Mouse (Mus musculus) lung, embryonic 15.5 days (tissue): Measurements from ENCODE around the gene Tsnax. TPM values are rescaled to one million over a fixed set of nuclear protein-coding genes. Genes with fewer than 3 reads are reported as not detected.

ENCODE experiments used
- ATAC-seq: fragments of 200-750 bp; cut with Nextera tagmentation; 2 replicates; pipeline ENCODE4 v1.8.0; 2017; ENCODE audit warnings: moderate number of reproducible peaks, borderline replicate concordance; ENCODE audit not compliant: low FRiP score, low TSS enrichment; ENCODE audit errors: extremely low read depth
- H3K27ac ChIP-seq: fragments of 300-500 bp; sonication (generic); 2 replicates; pipeline ENCODE4 v1.5.1; 2015; ENCODE audit warnings: moderate library complexity, mild to moderate bottlenecking, inconsistent platforms
- H3K27me3 ChIP-seq: fragments of 300-500 bp; sonication (generic); 2 replicates; pipeline ENCODE4 v1.6.1; 2015; ENCODE audit warnings: inconsistent platforms
- H3K36me3 ChIP-seq: fragments of 300-500 bp; sonication (generic); 2 replicates; pipeline ENCODE4 v1.6.1; 2015; ENCODE audit warnings: inconsistent platforms
- H3K4me1 ChIP-seq: fragments of 300-500 bp; sonication (generic); 2 replicates; pipeline ENCODE4 v1.6.1; 2015; ENCODE audit warnings: inconsistent platforms
- H3K4me2 ChIP-seq: fragments of 300-500 bp; sonication (generic); 2 replicates; pipeline ENCODE4 v1.6.1; 2015; ENCODE audit warnings: inconsistent platforms, mild to moderate bottlenecking, moderate library complexity
- H3K4me3 ChIP-seq: fragments of 300-500 bp; sonication (generic); 2 replicates; pipeline ENCODE4 v1.5.1; 2015; ENCODE audit warnings: mild to moderate bottlenecking, inconsistent platforms
- H3K9ac ChIP-seq: fragments of 300-500 bp; sonication (generic); 2 replicates; pipeline ENCODE4 v1.6.1; 2015; ENCODE audit warnings: inconsistent platforms
- H3K9me3 ChIP-seq: fragments of 300-500 bp; sonication (generic); 2 replicates; pipeline ENCODE4 v1.6.1; 2016; ENCODE audit warnings: inconsistent platforms
- WGBS: fragments of 180-500 bp; shearing (Covaris S2); methylation state at CpG from one replicate; pipeline ENCODE4 v1.1.7; 2015; 5-methylcytosine and 5-hydroxymethylcytosine counted together
- polyA plus RNA-seq: library from polyadenylated mRNA; unstranded; fragments of >200 nt; fragmentation: Nextera tagmentation; extraction: Ambion mirVana; gene quantifications from 2 replicates; pipeline ENCODE4 v1.2.1, GENCODE M21; 2015

Tsnax gene
- polyA plus RNA-seq: 118 and 123 TPM in 2 replicates

DNA sequence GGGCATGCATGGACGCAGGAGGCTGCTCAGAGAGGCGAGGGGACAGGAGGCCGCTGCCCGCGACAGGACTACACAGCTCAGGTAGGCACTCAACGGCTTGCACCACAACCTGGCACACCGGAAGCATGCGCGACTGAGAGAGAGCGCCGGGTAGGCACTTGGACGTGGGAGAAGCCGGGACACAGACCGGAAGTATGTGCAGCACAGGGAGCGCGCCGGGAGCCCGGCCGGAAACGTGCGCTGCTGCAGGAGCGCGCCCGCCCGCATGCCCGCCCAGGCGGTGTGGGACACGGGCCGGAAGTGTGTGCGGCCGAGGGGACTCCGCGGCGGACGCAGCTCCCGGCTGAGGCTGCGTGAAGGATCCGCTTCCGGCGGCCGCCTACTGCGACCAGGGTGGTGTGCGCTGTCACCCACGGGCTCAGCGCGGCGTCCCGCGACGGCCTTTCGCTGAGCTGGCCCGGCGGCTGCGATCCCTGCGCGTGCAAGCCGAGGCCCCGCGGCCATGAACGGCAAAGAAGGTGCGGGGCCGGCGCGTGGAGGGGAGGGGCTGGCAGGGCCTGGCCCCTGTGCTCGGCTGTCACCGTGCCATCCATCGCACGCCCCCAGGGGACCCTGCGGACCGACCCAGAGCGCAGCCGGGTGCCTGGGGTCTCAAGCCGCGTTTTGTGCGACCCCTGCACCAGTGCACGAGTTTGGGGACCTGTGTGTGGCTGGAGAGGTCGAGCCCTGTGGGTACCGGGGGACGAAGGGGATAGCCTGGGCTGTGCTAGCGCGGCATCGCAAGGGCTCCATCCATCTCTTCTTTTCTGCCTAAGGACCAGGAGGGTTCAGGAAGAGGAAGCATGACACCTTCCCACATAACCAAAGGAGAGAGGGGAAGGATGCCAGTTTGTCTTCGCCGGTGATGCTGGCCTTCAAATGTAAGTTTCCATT, at the start of gene Tsnax:
Tsnax (plus strand) TSS at position 303 of the 933 bp plus-strand sequence.
- no peaks in the 10 kb centered on the region for H3K4me1 ChIP-seq
- H3K27ac ChIP-seq: peak within 1 kb of the TSS; percentile 77
- H3K27me3 ChIP-seq: no peaks in the 10 kb centered on the region
- H3K36me3 ChIP-seq: peaks cover 28% of the 10 kb centered on the region
- peak within 1 kb of the TSS; percentile 82 for H3K4me2 ChIP-seq
- WGBS: 6% methylated on average over 60 of the region's 84 CpGs
- peak within 1 kb of the TSS; percentile 85 for H3K9ac ChIP-seq
- peak within 1 kb of the TSS; percentile 71 for H3K4me3 ChIP-seq
- no peaks in the 10 kb centered on the region for H3K9me3 ChIP-seq
- ATAC-seq: peak; percentile 99

DNA sequence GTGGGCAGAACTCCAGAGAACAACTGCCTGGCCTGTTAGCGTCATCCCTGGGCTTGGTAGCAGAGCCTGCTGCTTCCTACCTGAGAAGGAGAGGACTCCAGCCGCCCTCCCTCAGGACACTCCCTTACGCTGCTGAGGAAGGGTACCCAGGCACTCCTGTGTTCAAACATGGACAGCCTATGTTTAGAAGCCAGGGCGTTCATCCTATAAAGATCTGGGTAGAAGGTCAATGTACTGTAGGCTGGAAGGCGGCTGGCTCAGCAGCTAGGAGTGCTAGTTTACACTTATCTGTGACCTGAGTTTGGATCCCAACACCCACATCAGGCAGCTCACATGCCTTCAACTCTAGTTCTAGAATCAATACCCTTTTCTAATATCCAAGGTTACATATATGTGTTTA, 49.6 kb upstream of the Tsnax start:
- Histone ChIP-seq H3K4me1 (peaks cover 24% of the 10 kb centered on the region), H3K36me3 (no peaks in the 10 kb centered on the region), H3K27ac (no peak overlapping the region), H3K9ac (no peak overlapping the region), H3K9me3 (no peaks in the 10 kb centered on the region), H3K27me3 (no peaks in the 10 kb centered on the region), H3K4me2 (no peak overlapping the region), H3K4me3 (no peak overlapping the region)
- ATAC-seq: no peak
- WGBS: 83% methylated on average over 5 of the region's 5 CpGs

DNA sequence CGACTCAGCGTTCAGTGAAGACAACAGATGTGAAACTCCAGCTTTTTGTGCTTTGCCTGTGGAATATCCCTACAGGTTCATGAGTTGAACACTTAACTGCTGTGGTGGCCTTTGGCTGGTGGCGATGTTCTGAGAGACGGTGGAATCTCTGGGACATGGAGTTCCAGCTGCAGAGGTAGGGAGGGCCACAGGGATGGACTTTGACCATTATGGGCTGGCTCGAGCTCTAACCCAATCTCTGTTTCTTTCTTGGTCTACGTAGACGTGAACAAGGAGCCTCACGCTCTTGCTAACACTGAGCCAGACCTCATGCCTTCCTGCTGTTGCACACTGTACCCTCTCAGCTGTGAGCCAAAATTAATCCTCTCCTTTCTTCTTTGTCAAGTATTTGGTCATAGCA, 47.8 kb upstream of the Tsnax start:
- WGBS: 85% methylated on average over 8 of the region's 8 CpGs
- H3K4me1 ChIP-seq: peaks cover 15% of the 10 kb centered on the region
- no peaks in the 10 kb centered on the region for H3K36me3 ChIP-seq
- H3K9me3 ChIP-seq: no peaks in the 10 kb centered on the region
- no peak overlapping the region for H3K27ac ChIP-seq
- no peak overlapping the region for H3K4me3 ChIP-seq
- H3K4me2 ChIP-seq: no peak overlapping the region
- no peaks in the 10 kb centered on the region for H3K27me3 ChIP-seq
- no peak overlapping the region for H3K9ac ChIP-seq
- no peak for ATAC-seq

DNA sequence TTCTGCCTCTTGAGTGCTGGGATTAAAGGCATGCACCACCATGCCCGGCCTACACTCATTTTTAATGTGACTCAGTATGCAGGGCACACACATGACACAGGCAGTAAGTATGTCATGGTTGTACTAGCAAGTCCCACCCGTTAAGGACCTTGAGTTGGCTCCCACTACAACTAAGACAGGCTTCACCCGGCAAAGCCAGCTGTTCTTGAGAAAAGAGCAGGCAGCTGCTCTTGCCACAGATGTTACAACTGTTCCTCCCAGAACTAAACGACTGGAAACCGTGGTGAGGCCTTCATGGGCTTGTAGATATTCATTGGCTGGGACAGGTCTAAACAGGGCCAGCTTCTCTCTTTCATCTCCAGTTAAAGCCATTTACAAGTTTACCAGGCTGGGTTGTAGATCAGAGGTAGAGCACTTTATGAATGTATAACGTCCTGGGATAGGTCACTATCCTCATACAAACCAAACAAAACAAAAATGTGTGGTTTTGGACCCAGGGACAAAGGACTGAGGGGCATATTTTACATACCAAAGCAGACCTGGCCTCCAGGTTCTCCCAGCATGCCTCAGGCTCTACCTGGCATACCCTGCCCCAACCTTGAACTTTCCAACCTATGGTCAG, 42.4 kb upstream of the Tsnax start:
- WGBS: 67% methylated on average over 6 of the region's 6 CpGs
- ATAC-seq: no peak
- Histone ChIP-seq H3K27me3 (no peaks in the 10 kb centered on the region), H3K9me3 (no peaks in the 10 kb centered on the region), H3K4me3 (no peak overlapping the region), H3K4me2 (no peak overlapping the region), H3K4me1 (no peaks in the 10 kb centered on the region), H3K36me3 (no peaks in the 10 kb centered on the region), H3K9ac (no peak overlapping the region), H3K27ac (no peak overlapping the region)

DNA sequence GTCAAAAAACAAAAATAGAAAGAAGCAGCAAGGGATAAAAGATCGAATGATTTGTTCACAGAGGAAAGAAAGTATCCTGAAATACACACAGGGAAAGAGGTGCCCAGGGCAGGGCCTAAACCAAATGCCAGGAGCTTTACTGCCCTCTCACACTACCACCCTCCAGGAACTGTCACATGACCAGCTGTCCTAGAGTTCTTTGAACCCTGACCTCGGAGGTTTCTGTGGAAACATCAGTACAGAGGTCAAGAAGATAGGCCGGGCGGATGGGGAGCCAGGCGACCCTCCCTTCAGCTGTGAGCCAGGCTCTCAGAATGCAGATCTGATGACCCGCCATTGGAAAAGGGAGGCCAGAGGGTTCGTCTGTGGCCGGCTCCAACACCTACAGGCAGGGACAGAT, 39.6 kb upstream of the Tsnax start:
- no peaks in the 10 kb centered on the region for H3K4me1 ChIP-seq
- H3K4me2 ChIP-seq: no peak overlapping the region
- H3K9ac ChIP-seq: no peak overlapping the region
- no peak overlapping the region for H3K4me3 ChIP-seq
- H3K27ac ChIP-seq: no peak overlapping the region
- no peaks in the 10 kb centered on the region for H3K9me3 ChIP-seq
- no peaks in the 10 kb centered on the region for H3K36me3 ChIP-seq
- ATAC-seq: no peak
- no peaks in the 10 kb centered on the region for H3K27me3 ChIP-seq
- 59% methylated on average over 8 of the region's 8 CpGs for WGBS

DNA sequence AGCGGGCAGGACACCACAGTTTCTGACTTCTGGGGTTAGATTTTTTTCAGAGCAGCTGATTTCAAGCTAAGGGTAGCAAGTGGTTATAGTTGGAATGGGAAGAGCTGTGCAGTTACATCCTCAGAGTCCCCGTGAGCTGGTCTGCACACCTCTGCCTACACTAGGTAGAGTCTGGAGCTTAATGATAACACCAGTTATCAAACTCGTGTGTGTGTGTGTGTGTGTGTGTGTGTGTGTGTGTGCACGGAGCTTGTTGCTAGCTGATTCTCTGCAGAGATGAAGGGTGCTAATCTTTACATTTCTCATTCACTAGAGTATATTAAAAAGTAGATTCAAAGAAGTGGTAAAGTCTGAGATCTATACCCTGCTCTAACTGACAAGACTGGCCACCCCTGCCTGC, 38.5 kb upstream of the Tsnax start:
- no peaks in the 10 kb centered on the region for H3K36me3 ChIP-seq
- 62% methylated on average over 4 of the region's 4 CpGs for WGBS
- no peaks in the 10 kb centered on the region for H3K9me3 ChIP-seq
- no peaks in the 10 kb centered on the region for H3K27me3 ChIP-seq
- H3K4me3 ChIP-seq: no peak overlapping the region
- no peaks in the 10 kb centered on the region for H3K4me1 ChIP-seq
- no peak overlapping the region for H3K27ac ChIP-seq
- no peak overlapping the region for H3K9ac ChIP-seq
- no peak overlapping the region for H3K4me2 ChIP-seq
- no peak for ATAC-seq

DNA sequence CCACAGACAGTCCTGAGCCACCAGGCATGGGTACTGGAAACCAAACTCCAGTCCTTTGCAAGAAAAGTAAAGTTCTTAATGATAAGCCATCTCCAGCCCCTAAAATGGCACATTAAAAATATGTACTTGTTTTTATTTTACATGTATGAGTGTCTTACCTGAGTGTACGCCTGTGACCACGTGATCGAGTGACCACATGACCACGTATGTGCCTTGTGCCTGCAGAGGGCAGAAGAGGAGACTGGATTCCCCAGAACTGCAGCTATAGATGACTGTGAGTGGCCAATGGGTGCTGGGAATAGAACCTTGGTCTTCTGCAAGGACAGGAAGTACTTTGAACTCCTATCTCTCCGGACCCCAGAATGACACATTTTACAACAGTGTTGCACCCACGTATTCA, 36.6 kb upstream of the Tsnax start:
- no peak for ATAC-seq
- no peak overlapping the region for H3K27ac ChIP-seq
- H3K4me3 ChIP-seq: no peak overlapping the region
- H3K4me2 ChIP-seq: no peak overlapping the region
- no peaks in the 10 kb centered on the region for H3K9me3 ChIP-seq
- no peak overlapping the region for H3K9ac ChIP-seq
- H3K36me3 ChIP-seq: no peaks in the 10 kb centered on the region
- H3K27me3 ChIP-seq: no peaks in the 10 kb centered on the region
- 86% methylated on average over 6 of the region's 6 CpGs for WGBS
- H3K4me1 ChIP-seq: no peaks in the 10 kb centered on the region

DNA sequence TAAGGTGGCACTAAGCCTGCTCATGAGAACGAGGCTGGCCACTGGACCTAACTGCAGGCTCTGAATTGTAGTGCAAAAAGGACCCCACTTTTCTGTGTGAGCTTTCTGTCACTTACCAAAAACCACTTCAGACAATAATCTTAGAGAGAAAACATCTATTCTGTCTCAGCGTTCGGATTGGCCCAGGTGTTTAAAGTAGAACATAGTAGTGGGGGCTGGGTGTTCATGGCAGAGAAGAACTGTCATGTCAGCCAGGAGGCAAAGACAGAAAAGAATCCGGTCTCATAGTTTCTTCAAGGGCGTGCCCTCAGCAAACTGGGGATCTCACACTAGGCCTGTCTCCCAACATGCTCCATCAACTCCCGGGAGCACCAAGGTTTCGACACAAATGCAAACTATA, 34.8 kb upstream of the Tsnax start:
- no peaks in the 10 kb centered on the region for H3K4me1 ChIP-seq
- H3K4me2 ChIP-seq: no peak overlapping the region
- no peak overlapping the region for H3K9ac ChIP-seq
- H3K36me3 ChIP-seq: no peaks in the 10 kb centered on the region
- H3K9me3 ChIP-seq: no peaks in the 10 kb centered on the region
- no peak overlapping the region for H3K27ac ChIP-seq
- H3K27me3 ChIP-seq: no peaks in the 10 kb centered on the region
- no peak overlapping the region for H3K4me3 ChIP-seq
- no peak for ATAC-seq
- 71% methylated on average over 7 of the region's 7 CpGs for WGBS

DNA sequence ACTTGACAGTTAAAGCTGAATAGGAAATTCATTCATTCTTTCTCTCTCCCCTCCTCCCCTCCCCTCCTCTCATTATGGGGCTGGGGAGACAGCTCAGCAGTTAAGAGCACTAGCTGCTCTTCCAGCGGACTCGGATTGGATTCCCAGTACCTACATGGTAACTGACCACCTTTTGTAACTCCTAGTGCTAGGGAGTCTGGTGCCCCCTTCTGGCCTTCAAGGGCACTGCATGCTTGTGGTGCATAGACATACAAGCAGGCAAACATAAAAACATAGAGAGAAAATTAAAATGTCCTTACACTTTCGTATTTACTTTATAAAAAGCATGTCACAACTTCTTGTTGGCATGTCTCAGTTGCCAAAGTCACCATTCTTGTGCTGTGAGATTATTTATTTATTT, 32.8 kb upstream of the Tsnax start:
- Histone ChIP-seq H3K27ac (no peak overlapping the region), H3K4me1 (no peaks in the 10 kb centered on the region), H3K9me3 (no peaks in the 10 kb centered on the region), H3K27me3 (no peaks in the 10 kb centered on the region), H3K9ac (no peak overlapping the region), H3K4me2 (no peak overlapping the region), H3K4me3 (no peak overlapping the region), H3K36me3 (no peaks in the 10 kb centered on the region)
- 94% methylated on average over 3 of the region's 3 CpGs for WGBS
- ATAC-seq: no peak

DNA sequence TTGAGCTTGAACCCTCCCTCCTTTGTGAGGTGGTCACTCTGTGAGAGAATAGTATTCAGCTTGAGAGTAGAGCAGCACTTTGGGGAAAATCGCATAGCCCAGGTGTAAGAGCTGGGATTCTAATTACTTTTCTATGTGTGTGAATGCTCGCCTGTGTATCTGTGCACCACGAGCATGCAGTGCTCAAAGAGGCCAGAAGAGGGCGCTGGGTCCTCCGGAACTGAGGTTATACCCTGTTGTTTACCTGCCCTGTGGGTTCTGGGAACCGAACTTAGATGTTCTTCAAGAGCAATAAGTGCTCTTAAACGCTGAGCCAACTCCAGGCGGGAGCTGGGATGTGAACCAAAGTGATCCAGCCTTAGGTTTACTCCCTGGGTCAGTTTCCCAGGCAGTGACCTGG, 32.0 kb upstream of the Tsnax start:
- Histone ChIP-seq H3K27me3 (no peaks in the 10 kb centered on the region), H3K9ac (no peak overlapping the region), H3K36me3 (no peaks in the 10 kb centered on the region), H3K9me3 (no peaks in the 10 kb centered on the region), H3K4me2 (no peak overlapping the region), H3K4me3 (no peak overlapping the region), H3K27ac (no peak overlapping the region), H3K4me1 (no peaks in the 10 kb centered on the region)
- ATAC-seq: no peak
- WGBS: 76% methylated on average over 8 of the region's 8 CpGs

DNA sequence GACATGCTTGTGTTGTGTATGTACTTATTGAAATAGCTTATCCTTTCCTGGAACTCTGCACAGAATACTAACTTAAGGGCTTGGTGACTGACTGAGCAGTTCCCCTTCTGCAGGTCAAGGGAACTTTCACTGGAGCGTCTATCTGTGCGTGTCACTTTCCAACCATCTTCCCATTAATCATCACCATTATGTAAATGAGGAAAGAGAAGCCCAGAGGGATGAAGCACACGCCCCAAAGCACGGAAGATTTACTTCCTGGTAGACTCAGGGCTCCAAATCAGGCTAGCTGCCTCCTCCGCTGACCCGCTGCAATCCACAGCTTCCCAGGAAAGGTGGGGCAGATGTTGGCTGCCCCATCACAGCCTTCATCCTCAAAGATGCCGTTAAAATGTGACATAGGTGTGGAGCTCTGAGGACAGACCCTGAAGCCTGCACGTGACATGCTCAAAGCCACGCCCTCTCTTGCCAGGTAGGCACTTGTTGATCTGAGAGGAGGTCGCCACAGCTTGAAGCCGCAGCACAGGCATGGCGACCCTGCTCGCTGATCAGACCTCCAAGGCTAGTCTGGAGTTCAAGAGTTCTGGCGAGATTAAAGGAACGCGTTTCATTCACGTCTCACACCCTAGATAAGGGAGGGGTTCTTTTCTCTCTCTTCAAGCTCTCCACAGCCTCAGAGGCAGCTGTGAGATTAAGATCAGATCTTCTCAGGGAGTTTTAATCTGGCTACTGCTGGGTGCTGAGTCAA, 21.7 kb upstream of the Tsnax start:
- Histone ChIP-seq H3K4me2 (peak overlapping the region; percentile 46), H3K27me3 (no peaks in the 10 kb centered on the region), H3K4me1 (no peaks in the 10 kb centered on the region), H3K9me3 (no peaks in the 10 kb centered on the region), H3K27ac (no peak overlapping the region), H3K9ac (no peak overlapping the region), H3K36me3 (no peaks in the 10 kb centered on the region), H3K4me3 (peak overlapping the region; percentile 12; the same call in 1 of the 2 replicates)
- ATAC-seq: no peak
- 8% methylated on average over 17 of the region's 17 CpGs for WGBS

DNA sequence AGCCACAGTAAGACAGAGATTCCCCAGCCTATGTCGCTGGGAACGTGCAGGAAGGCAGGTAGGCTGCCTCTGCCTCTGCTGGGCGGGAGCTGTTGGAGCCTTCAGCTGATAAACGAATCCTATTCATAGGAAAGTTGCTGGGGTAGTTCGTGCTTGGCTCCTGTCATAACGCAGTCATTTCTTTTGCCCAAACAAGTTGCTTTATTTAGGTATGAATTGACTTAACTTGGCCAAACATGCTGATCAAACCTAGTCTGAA, 21.2 kb upstream of the Tsnax start:
- no peak overlapping the region for H3K4me3 ChIP-seq
- H3K9me3 ChIP-seq: no peaks in the 10 kb centered on the region
- H3K36me3 ChIP-seq: no peaks in the 10 kb centered on the region
- H3K4me2 ChIP-seq: peak overlapping the region; percentile 46
- no peak for ATAC-seq
- WGBS: 15% methylated on average over 6 of the region's 6 CpGs
- no peak overlapping the region for H3K9ac ChIP-seq
- H3K27me3 ChIP-seq: no peaks in the 10 kb centered on the region
- H3K4me1 ChIP-seq: no peaks in the 10 kb centered on the region
- no peak overlapping the region for H3K27ac ChIP-seq
